Mouse (Mus musculus) lung, postnatal 36 days (tissue): ENCODE results near the gene Gm5244.

Experiments used
- DNase-seq: peaks from one replicate; pipeline ENCODE4 v3.0.0; 2022; ENCODE audit warnings: mixed read lengths

Gm5244 gene

DNA sequence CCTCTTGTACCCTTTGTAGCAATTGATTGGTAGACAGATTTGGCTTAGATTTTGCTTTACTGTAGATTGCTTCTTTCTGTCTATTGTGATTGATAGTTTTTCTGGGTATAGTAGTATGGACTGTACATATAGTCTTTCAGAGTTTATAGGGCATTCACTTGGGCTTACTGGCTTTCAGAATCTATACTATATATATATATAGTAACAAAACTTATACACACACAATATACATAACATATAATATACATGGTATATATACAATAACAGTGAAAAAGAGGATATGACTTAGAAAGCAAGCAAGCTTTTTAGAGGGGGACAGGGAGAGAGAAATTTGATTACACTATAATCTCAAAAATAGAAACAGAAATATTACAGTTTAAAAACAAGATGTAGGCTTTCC, at the start of gene Gm5244:
Gene Gm5244, plus strand, starts transcription at position 301 of the 400 bp plus-strand sequence.
- DNase-seq: no peak

DNA sequence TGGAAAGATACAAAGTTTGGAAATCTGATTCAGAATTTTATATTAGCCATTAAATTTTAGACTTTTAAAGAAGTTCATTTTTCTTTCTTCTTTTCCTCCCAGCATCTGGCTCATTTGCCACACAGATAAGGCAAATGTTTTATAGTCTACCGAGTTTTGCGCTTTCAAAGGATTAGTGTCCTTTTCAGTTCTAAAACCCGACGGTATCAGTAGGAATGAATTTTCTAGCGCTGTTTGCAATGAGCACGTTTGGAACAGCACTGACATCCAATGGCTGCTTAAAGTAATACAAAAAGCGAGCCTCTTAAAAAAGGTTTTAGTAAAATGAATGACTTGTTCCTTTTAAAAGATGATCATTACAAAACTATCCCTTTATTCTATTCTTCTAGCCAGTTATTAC, 49.4 kb upstream of the Gm5244 start:
- peak; percentile 50 for DNase-seq

DNA sequence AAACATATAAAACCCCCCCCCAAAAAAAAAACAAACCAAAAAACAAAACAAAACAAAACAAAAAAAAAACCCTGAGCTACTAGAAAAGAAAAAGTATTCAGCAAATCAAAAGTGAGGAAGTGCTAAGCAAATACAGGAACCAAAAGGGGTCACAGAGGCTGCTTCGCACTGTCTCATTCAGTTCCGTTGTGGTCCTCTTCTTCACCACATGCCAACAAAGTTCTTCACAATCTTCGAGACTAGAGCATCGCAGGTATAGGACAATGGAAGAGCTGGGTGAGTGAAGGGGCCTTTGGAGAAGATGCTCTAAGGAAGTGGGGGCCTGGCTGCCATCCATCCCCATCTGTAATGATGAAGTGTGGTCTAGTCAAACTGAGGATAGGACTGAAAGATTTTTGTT, 48.1 kb upstream of the Gm5244 start:
- DNase-seq: peak; percentile 42

DNA sequence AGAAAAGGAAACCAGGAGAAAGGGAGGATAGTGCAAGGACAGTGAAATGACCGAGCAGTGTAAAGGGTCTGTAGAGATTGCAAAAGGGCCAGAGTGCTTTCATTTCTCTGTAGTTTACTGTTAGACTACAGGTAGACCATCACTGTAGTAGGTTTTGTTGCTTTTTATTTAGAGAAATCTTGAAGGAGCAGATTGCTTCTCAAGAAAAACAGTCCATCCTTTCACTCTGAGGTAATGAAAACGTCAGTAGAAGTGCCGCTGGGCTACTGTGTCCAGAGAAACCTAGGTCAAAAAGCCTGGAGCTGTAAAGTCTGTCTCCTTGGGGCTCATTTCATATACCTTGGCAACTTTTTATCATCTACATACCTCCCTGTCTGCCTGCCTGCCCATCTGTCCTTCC, 47.4 kb upstream of the Gm5244 start:
- DNase-seq: no peak

DNA sequence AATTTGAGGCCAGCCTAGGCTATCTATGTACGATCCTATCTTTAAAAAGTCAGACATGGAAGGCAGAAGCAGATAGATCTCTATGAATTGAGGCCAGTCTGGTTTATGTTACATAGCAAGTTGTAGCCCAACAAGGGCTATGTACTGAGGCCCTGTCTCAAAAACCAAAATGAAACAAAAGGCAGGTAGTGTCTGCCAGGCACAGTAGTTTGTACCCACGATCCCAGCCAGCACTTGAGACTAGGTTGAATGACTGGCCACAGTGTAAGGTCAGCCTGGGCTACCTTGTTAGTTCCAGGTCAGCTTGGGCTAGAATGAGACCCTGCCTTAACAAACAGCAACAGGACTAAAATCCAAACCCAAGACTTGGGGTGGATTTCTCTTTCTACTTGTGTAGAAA, 45.9 kb upstream of the Gm5244 start:
- no peak for DNase-seq

DNA sequence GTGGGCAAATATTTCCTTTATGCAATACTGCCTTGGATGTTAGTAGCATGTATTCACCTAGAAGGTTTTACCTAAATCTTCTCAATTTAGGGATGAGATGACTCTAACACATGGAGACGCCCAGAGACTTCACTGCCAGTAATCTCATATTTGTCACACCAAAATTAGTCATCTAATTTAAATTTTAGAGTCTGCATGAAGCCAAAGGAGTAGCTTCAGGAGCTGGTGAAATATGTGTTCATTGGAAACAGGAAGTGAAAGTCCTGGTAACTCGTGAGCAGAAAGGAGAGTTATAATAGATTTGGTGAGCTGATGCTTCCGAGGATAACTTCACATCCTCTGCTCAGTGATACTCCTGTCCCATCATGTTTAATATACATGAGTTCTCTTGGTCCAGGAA, 45.4 kb upstream of the Gm5244 start:
- peak; percentile 42 for DNase-seq

DNA sequence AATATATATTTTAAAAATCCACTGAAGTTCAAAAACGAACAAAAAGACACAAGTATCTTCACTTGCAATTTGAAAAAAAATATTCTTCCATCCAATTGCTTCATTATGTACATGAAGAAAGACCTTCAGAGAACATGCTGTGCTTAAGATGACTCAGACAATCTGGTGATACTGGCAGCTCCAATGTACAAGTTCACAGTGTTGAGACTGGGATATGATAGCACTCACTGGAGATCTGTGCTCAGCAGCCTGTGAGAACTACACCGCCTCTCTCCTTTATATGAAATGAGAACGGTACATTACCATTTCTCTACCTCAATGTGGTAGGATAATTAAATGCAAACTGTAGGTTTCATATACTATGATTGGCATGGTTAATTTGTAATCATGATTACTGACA, 43.7 kb upstream of the Gm5244 start:
- DNase-seq: no peak

DNA sequence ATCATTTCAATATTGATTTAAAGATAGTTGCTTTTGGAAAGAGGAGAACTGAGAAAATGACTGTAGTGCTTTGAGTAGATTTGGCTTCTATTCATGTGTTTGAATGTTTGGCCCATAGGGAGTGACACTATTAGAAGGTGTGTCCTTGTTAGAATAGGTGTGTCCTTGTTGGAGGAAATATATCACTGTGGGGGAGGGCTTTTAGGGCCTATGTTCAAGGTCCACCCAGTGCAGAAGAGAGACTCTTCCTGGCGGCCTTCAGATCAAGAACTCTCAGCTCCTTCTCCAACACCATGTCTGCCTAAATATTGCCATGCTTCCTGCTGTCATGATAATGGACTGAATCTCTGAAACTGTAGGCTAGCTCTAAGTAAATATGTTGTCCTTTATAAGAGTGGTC, 42.2 kb upstream of the Gm5244 start:
- no peak for DNase-seq

DNA sequence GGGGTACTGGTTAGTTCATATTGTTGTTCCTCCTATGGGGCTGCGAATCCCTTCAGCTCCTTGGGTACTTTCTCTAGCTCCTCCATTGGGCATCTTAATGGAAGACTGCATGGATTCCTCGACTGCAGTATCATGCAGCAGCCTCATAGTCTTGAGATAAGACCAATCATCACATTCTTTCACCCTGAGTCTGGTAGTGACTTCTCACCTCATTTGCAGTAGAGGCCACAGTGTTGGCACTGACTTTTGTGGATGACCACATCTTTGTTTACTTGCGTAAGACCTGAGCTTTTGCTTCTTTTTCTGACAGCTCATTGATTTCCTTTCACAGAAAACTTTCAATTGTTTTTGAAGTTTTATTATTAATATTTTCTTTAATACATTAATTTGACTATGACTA, 40.8 kb upstream of the Gm5244 start:
- DNase-seq: peak; percentile 35

DNA sequence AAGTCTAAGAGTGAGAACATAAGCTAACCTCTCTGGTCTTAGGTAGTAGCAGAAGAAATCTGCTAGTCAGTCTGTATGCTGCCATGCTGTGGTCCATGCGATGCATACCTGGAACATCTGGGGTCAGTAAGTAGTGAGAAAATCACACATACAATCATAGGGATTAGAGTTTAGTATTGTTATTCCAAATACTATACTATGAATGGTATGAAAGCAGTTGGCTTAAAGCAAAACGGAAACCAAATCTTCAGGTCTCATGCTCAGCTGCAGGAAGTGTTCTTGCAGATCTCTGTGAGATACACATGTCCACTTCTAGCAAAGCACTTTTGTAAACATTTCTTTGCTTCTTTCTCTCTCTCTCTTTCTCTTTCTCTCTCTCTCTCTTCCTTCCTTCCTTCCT, 40.3 kb upstream of the Gm5244 start:
- DNase-seq: no peak

DNA sequence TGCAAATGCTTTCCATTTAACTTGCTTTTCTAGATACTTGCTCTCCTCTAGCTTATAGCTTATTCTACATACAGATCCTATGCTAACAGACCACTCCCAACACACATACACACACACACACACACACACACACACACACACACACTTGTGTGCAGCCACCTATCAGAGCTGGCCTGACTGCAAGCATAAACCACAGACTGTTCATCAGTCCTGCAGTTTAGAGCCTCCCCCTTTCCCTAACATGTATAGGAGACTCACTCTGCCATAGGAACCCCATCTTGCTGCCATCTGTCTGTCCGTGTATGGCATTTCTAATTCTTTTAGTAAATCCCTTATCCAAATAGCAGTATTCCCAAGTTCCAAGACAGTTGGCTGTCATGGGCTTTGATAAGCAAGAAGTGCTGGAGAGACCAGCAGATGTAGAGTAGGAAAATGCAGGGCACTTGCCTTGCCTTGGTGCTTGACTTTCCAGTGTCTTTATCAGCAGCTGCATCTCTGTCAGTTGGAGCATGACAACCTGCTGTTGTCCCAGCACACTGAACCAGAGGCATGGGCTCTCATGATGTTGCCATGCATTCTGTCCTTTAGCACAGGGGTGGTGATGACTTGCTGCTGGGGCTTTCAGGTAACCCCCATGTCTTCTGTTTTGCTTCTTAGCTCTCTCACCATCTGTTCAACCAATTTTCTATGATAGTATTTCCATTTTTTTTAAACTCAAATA, 33.7 kb upstream of the Gm5244 start:
- no peak for DNase-seq

DNA sequence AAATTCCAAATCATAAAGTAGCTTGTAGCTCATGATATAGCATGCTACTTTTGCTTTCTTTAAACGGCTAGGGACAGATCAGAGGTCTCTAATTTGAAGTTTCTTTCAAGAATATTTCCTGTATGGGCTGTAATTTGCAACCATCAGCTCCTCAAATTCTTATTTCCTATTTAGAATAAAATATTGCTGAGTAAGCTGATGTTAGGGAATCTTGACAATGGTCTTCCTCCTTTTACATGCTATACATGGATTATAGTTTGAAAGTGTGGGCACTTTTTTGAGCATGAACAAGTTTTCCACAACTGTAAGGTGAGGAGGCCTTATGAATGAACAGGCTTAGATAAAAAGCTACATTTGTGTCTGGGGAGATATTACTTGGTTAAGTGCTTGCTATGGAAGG, 32.6 kb upstream of the Gm5244 start:
- DNase-seq: no peak

DNA sequence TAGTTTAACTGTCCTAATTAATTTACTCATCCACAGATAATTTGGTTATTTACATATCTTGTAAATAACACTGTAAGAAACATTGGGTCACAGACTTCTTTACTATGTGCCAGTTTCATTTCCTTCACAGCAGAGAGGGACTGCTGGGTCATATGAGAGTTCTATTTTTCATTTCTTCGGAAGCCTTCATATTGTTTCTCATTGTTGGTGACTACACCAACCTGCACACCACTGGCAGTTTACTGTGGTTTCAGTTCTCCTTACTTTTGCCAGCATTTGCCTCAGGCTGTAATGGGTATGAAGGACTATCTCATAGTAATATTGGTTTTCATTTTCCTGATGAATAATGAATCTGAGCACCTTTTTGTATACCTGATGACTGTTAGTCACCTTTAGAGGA, 28.0 kb upstream of the Gm5244 start:
- DNase-seq: no peak

DNA sequence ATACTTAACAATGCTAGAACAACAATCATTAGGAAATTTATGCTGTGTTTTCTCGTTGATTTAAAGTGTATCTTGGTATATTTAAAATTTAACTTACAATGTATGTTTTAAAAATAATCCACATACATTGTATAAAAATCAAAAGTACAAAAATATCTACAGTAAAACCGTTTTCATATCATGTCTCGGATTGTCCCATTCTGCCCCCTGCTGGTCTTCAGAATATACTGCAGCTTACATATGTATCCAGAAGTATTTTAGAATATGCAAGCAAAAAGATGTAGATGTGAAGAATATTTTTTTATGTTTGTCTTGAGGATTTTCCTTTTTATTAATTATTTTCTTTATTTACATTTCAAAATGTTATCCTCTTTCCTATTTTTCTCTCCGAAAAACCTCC, 26.1 kb upstream of the Gm5244 start:
- peak; percentile 61 for DNase-seq

DNA sequence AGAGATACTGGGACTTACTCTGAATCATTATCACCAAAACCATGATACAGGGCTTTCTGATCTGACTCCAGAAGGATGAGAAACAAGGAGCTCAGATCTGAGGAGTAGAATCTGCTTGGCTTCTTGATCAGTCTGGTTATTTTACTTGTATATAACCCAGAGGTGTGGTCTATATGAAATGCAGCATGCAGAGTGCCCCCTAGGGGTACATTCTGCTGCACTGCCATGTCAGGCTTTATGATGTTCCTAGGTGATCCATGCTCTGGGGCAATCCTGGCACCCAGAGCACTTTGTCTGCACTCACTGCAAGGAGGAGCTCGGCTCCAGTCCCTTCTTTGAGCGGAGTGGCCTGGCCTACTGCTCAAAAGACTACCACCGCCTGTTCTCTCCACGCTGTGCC, 21.9 kb upstream of the Gm5244 start:
- DNase-seq: peak; percentile 27

DNA sequence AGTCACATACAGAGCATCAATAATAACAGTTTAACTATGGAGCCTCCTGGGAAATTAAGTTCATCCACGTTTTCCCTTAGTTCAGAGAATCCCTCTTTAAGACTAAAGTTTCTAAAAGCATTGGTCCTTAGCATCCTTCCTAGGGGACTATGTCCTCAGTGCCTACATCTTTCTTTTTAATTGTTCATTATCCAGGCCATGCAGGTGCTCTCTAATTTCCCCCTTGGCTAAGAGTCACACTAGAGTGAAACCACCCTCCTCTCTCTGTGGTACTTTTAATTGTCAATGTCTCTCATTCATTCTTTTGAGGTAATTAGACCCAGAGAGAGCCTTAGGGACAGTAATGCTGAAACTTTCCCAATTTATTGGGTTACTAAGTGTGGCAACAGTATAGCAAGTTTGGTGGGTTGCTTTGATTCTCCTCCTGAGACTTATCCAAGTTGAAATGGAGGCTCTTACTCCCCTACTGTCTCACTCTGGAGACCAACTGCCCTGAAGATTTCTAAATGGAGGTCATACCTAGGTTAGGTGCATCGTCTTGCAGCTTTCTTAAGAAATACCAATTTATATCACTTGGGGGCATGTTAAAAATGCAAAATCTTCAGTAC, 15.6 kb upstream of the Gm5244 start:
- no peak for DNase-seq

DNA sequence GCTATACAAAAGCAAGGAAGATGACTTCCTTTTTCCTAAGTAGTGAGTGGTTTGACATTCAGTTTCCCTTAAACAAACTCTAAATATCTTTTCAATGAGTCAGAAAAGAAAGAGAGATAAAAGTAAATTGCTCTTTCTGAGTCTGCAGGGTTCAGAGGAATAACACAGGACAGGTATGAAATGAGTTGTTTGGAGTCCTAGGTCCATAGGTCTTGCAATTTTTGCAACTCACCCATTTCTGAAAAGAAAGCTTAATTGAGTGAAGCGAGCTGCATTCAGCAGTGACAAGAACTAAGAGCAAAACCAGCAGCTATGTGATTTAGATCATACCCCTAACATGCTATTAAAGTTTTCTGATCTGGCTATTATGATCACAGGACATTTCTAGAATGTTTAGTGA, 14.9 kb upstream of the Gm5244 start:
- DNase-seq: no peak

DNA sequence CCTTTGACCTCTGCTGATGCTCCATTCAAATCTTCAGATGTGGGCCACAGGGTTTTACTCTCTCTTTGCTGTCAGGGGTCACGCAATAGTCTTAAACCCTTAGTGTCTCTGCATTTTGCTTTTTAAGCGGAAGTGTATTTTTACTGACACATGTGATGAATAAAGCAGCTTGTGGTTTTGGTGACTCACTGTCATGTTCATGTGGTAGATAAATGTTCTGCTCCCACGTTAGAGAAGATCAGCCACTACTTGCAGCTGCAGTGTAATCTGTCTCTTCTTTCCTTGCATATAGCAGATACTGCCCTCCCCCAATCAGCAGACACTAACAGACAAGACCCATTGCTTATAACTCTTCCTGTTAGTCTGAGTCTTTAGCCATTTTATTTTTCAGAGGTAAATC, 12.9 kb upstream of the Gm5244 start:
- DNase-seq: peak; percentile 50

DNA sequence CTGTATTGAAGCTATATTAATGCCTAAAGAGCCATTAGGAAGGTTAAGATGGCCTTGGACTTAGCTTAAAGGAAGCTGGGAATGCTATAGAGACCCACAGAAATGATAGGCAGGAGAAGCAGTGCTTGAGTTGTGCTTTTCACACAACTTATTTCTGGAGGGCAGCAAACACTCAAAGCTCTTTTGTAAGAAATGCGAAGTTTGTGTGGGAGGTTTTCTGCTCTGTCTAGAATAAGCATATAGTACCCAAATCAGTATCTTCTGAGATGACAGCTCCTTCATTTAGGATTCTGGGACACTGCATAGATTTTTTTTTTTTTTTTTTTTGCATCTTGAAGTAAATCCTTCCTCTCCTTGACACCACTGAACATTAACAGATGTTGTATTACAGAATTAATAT, 8.0 kb upstream of the Gm5244 start:
- DNase-seq: no peak

DNA sequence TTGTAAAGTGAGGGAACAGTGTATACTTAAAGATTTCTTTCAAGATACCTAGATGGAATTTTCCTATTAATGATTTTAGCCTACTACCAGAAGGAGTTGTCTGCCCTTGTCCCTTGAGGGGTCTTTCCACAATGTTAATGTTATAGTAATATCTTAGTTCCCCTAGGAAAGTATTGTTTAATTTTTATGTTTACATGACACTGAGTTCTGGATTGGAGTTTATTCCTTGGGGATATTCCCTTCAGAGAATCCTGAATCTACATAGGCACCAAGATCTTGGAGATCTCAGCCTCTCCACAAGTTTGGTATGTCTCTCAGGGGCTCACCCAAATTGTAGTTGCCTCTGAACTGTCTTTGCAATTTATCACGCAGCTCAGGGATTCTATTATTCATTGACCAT, 10.5 kb downstream of the Gm5244 start, which contains the start of gene Olfr1444:
Gene Olfr1444, plus strand, starts transcription at position 301 of the 400 bp plus-strand sequence.
- no peak for DNase-seq

DNA sequence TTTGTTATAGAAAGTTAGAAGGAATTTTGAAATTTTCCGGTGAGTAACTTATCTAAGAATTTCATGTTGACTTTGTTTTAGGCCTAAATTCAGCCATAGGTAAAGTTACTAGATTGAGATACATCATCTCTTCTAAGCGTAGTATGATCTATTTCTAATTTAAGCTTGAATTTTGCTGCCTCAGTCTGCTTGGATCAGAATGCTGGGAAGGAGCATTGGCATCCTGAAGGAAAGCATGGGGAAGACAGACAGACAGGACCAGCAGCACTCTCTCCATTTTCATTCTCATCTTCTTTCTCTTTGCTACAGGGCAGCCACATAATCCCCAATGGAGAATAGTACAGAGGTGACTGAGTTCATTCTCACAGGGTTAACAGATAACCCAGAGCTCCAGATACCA, 37.1 kb downstream of the Gm5244 start, which contains the start of gene Olfr1445:
Gene Olfr1445, plus strand, starts transcription at position 301 of the 400 bp plus-strand sequence.
- DNase-seq: no peak

DNA sequence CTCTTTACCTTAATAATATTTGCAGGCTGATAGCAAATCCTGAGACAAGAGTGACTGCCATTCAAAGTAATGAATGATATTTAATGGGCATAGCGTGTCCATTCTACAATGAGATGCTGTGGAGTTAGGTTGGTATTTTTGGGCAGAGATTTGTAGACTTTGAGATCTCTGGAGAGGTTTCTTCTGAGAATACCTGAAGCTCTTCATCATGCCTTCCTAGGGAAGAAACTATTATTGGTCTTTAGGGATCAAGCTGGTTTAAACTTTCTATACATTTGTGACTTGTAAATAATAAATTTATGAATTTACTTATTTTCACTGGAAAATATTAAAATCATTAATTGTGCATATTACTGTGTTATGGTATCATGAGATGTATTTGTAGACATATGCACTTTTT, 46.9 kb downstream of the Gm5244 start, which contains the start of gene Olfr1446:
Gene Olfr1446, minus strand, starts transcription at position 101 of the 400 bp plus-strand sequence.
- no peak for DNase-seq
